In genomic region chr13:4123146-4123545, GRCm38 (mm10) we compare ENCODE assay signal across 28 mouse cellular contexts. TPM values are rescaled to one million over a fixed set of nuclear protein-coding genes. Genes with fewer than 3 reads are reported as not detected.
DNase-seq lines count a peak whose midpoint lies in the region; ATAC-seq and TF ChIP-seq lines count a peak whose summit lies in the region.
"Had no signal": no experiment of that assay in that cellular context is flagged by ENCODE, and none has a peak within 500 bp of the region (broad histone marks: within the 10 kb centered on the region; RNA-seq: fewer than 3 reads in every experiment).

No protein-coding gene starts in this region.

- TF ChIP-seq CTCF in hindbrain, postnatal 0 days (IDR thresholded peaks at IDR 0.05; ENCODE audit: low read depth): no peak
- no peak for TF ChIP-seq CTCF in brain, embryonic 14.5 days (IDR thresholded peaks at IDR 0.05; ENCODE audit: borderline replicate concordance, extremely low read depth, insufficient read depth, insufficient read length)

- no peak overlapping the region for H3K4me2 ChIP-seq in forebrain, embryonic 14.5 days (ENCODE audit: low read length)
- no peak overlapping the region for H3K4me2 ChIP-seq in forebrain, embryonic 13.5 days
- no peak overlapping the region for H3K4me2 ChIP-seq in hindbrain, postnatal 0 days (ENCODE audit: low read depth, low read length)
- H3K4me2 ChIP-seq: heart, embryonic 13.5 days; hindbrain, embryonic 13.5 days; limb, embryonic 12.5 days; liver, embryonic 15.5 days; lung, embryonic 15.5 days; neural tube, embryonic 15.5 days; stomach, embryonic 15.5 days had no signal

- no peak overlapping the region for H3K27ac ChIP-seq in forebrain, embryonic 14.5 days (ENCODE audit: low read depth, low read length)
- H3K27ac ChIP-seq in forebrain, embryonic 13.5 days: no peak overlapping the region
- no peak overlapping the region for H3K27ac ChIP-seq in hindbrain, postnatal 0 days
- H3K27ac ChIP-seq in hindbrain, embryonic 10.5 days: no peak overlapping the region
- H3K27ac ChIP-seq: heart, embryonic 13.5 days; hindbrain, embryonic 13.5 days; limb, embryonic 12.5 days; liver, embryonic 15.5 days; lung, embryonic 15.5 days; macrophage; neural tube, embryonic 15.5 days; stomach, embryonic 15.5 days had no signal

- no peak for ATAC-seq in forebrain, embryonic 14.5 days
- no peak for ATAC-seq in forebrain, embryonic 13.5 days
- no peak for ATAC-seq in hindbrain, postnatal 0 days
- ATAC-seq: CD4-positive, CD25-positive, alpha-beta regulatory T cell, adult 4 months; intestine, postnatal 0 days had no signal

- no peaks in the 10 kb centered on the region for H3K36me3 ChIP-seq in forebrain, embryonic 14.5 days (ENCODE audit: control insufficient read depth, insufficient read depth, low read length)
- H3K36me3 ChIP-seq in forebrain, embryonic 13.5 days (ENCODE audit: poor library complexity, severe bottlenecking): no peaks in the 10 kb centered on the region
- no peaks in the 10 kb centered on the region for H3K36me3 ChIP-seq in hindbrain, postnatal 0 days (ENCODE audit: insufficient read depth, low read length)
- H3K36me3 ChIP-seq in hindbrain, embryonic 10.5 days: no peaks in the 10 kb centered on the region
- H3K36me3 ChIP-seq: heart, embryonic 13.5 days; hindbrain, embryonic 13.5 days; limb, embryonic 12.5 days; liver, embryonic 15.5 days; lung, embryonic 15.5 days; neural tube, embryonic 15.5 days; stomach, embryonic 15.5 days had no signal

- TF ChIP-seq POLR2A in brain, embryonic 14.5 days (IDR thresholded peaks at IDR 0.05; ENCODE audit: borderline replicate concordance, extremely low read depth, insufficient read depth, insufficient read length, poor library complexity, severe bottlenecking): no peak

- no peaks in the 10 kb centered on the region for H3K9me3 ChIP-seq in forebrain, embryonic 14.5 days (replicated peaks; ENCODE audit: control insufficient read depth, low read length)
- peaks cover 3% of the 10 kb centered on the region; the same call in 1 of the 2 replicates for H3K9me3 ChIP-seq in forebrain, embryonic 13.5 days (replicated peaks)
- no peaks in the 10 kb centered on the region for H3K9me3 ChIP-seq in hindbrain, postnatal 0 days (ENCODE audit: low read length)
- H3K9me3 ChIP-seq in hindbrain, embryonic 10.5 days: 0 out of 2 replicates have a peak, but pooled peaks cover 3% of the 10 kb centered on the region
- H3K9me3 ChIP-seq: hindbrain, embryonic 13.5 days; liver, embryonic 15.5 days; lung, embryonic 15.5 days; neural tube, embryonic 15.5 days; stomach, embryonic 15.5 days had no signal

- no peaks in the 10 kb centered on the region for H3K27me3 ChIP-seq in forebrain, embryonic 14.5 days (replicated peaks; ENCODE audit: control insufficient read depth, insufficient read depth, low read length)
- H3K27me3 ChIP-seq in forebrain, embryonic 13.5 days: no peaks in the 10 kb centered on the region
- no peaks in the 10 kb centered on the region for H3K27me3 ChIP-seq in hindbrain, postnatal 0 days (ENCODE audit: insufficient read depth, low read length)
- H3K27me3 ChIP-seq in hindbrain, embryonic 10.5 days (ENCODE audit: insufficient read depth, poor library complexity, severe bottlenecking): no peaks in the 10 kb centered on the region
- H3K27me3 ChIP-seq: heart, embryonic 13.5 days; hindbrain, embryonic 13.5 days; limb, embryonic 12.5 days; liver, embryonic 15.5 days; lung, embryonic 15.5 days; neural tube, embryonic 15.5 days; stomach, embryonic 15.5 days had no signal

- H3K4me3 ChIP-seq in forebrain, embryonic 14.5 days (ENCODE audit: low read depth, low read length): no peak overlapping the region
- H3K4me3 ChIP-seq in forebrain, embryonic 13.5 days: no peak overlapping the region
- no peak overlapping the region for H3K4me3 ChIP-seq in hindbrain, postnatal 0 days (ENCODE audit: low read length)
- H3K4me3 ChIP-seq in hindbrain, embryonic 10.5 days: no peak overlapping the region
- H3K4me3 ChIP-seq: erythroblast, embryonic 14.5 days; heart, embryonic 13.5 days; hindbrain, embryonic 13.5 days; limb, embryonic 12.5 days; liver, embryonic 15.5 days; lung, embryonic 15.5 days; neural tube, embryonic 15.5 days; stomach, embryonic 15.5 days had no signal

- DNase-seq in forebrain, embryonic 14.5 days (ENCODE audit: low spot score): peak; percentile 1
- DNase-seq in hindbrain, postnatal 0 days (ENCODE audit: low spot score): peak; percentile 6
- no peak for DNase-seq in hindbrain, embryonic 10.5 days (ENCODE audit: low spot score)
- peak; percentile 26 for DNase-seq in kidney, postnatal 10 days
- DNase-seq in kidney, adult 18-20 months: no peak
- DNase-seq in brain, embryonic 14.5 days (ENCODE audit: low read depth): peak; percentile 1
- DNase-seq in MN1 (ENCODE audit: low spot score): no peak
- DNase-seq: cerebellum, adult 9-10 months; gastrocnemius, postnatal 10 days; layer of hippocampus, adult 9-11 months; midbrain, embryonic 14.5 days; right cerebral cortex, postnatal 25 days had no signal

- H3K4me1 ChIP-seq in forebrain, embryonic 14.5 days (ENCODE audit: control insufficient read depth, insufficient read depth, low read length): no peaks in the 10 kb centered on the region
- no peaks in the 10 kb centered on the region for H3K4me1 ChIP-seq in forebrain, embryonic 13.5 days
- H3K4me1 ChIP-seq in hindbrain, postnatal 0 days (ENCODE audit: insufficient read depth, low read length): no peaks in the 10 kb centered on the region
- no peaks in the 10 kb centered on the region for H3K4me1 ChIP-seq in hindbrain, embryonic 10.5 days (replicated peaks)
- H3K4me1 ChIP-seq: heart, embryonic 13.5 days; hindbrain, embryonic 13.5 days; limb, embryonic 12.5 days; liver, embryonic 15.5 days; lung, embryonic 15.5 days; neural tube, embryonic 15.5 days; stomach, embryonic 15.5 days had no signal

- WGBS in forebrain, embryonic 14.5 days: 65% methylated on average over 7 of the region's 7 CpGs
- 74% methylated on average over 7 of the region's 7 CpGs for WGBS in forebrain, embryonic 13.5 days
- 63% methylated on average over 7 of the region's 7 CpGs for WGBS in hindbrain, postnatal 0 days
- WGBS in hindbrain, embryonic 10.5 days: 92% methylated on average over 7 of the region's 7 CpGs

- no peak overlapping the region for H3K9ac ChIP-seq in forebrain, embryonic 14.5 days (ENCODE audit: low read length)
- no peak overlapping the region for H3K9ac ChIP-seq in forebrain, embryonic 13.5 days
- no peak overlapping the region for H3K9ac ChIP-seq in hindbrain, postnatal 0 days (replicated peaks; ENCODE audit: low read length)
- H3K9ac ChIP-seq: heart, embryonic 13.5 days; hindbrain, embryonic 13.5 days; limb, embryonic 12.5 days; liver, embryonic 15.5 days; lung, embryonic 15.5 days; neural tube, embryonic 15.5 days; stomach, embryonic 15.5 days had no signal

RNA-seq across cellular contexts. Expression of gene Akr1c18, which starts 27.3 kb away (rescaled TPM):
- polyA plus RNA-seq in forebrain, embryonic 14.5 days (2014; fragmentation: Nextera tagmentation; extraction: Ambion mirVana): 0.20 TPM in 1 of 2 replicates, not detected in the other
- polyA plus RNA-seq in forebrain, embryonic 13.5 days (2015; fragmentation: Nextera tagmentation; extraction: Ambion mirVana): 0.27 TPM in 1 of 2 replicates, not detected in the other
- total RNA-seq in hindbrain, postnatal 0 days (2014; rRNA removed): not detected in 2 replicates
- 0.15 TPM in 1 of 2 replicates, not detected in the other for polyA plus RNA-seq in hindbrain, postnatal 0 days (2015; fragmentation: Nextera tagmentation; extraction: Ambion mirVana)
- not detected in 2 replicates for polyA plus RNA-seq in hindbrain, embryonic 10.5 days (2016; fragmentation: Nextera tagmentation; extraction: Ambion mirVana)
- 0.11 TPM in 1 of 2 replicates, not detected in the other for polyA plus RNA-seq in brain, embryonic 14.5 days (2012; rRNA removed)
- total RNA-seq: heart, postnatal 14 days; megakaryocyte-erythroid progenitor cell, adult 5-6 weeks had no signal
- polyA plus RNA-seq: erythroblast, embryonic 14.5 days; forebrain, embryonic 11.5 days; heart, embryonic 13.5 days; hindbrain, embryonic 13.5 days; limb, embryonic 12.5 days; liver, adult 2 months; macrophage; midbrain, embryonic 14.5 days; neural tube, embryonic 15.5 days had no signal

Comparison
In these comparisons a context has a peak if more than half of its experiments do, and no peak if none do; other contexts are left out.
1. DNase-seq: peak in forebrain, embryonic 14.5 days (single experiment), hindbrain, postnatal 0 days (single experiment), kidney, postnatal 10 days (single experiment) and brain, embryonic 14.5 days (single experiment); none in hindbrain, embryonic 10.5 days (single experiment), kidney, adult 18-20 months (single experiment) and MN1 (single experiment).